Mouse (Mus musculus): ENCODE data around the gene Arhgef38.

- no peak for TF ChIP-seq CTCF (IDR thresholded peaks at IDR 0.05; ENCODE audit: insufficient read depth, low read length)
- TF ChIP-seq POLR2A (IDR thresholded peaks at IDR 0.05; ENCODE audit: borderline replicate concordance, extremely low read depth, low read depth, low read length) = no peak
These were observed 143.6 kb downstream of the Arhgef38 start for GRCm38 (mm10) chr3:133091121-133091663.
